Comparison of ENCODE assay signal across 19 mouse cellular contexts in the genomic region with DNA sequence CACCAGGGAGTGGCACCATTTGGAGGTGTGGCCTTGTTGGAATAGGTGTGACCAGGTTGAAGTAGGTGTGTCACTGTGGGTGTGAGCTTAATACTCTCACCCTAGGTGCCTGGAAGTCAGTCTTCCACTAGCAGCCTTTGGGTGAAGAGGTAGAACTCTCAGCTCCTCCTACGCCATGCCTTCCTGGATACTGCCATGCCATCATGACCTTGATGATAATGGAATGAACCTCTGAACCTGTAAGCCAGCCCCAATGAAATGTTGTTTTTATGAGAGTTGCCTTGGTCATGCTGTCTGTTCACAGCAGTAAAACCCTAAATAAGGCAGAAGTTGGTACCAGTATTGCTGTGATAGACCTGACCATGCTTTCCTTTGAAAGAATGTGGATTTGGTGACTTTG. TPM values are rescaled to one million over a fixed set of nuclear protein-coding genes. Genes with fewer than 3 reads are reported as not detected.
"Had no signal": no experiment of that assay in that cellular context is flagged by ENCODE, and none has a peak within 500 bp of the region (broad histone marks: within the 10 kb centered on the region; RNA-seq: fewer than 3 reads in every experiment).

No protein-coding gene starts in this region.

RNA-seq across cellular contexts. Expression of a gene that starts 2.8 kb away (rescaled TPM):
- polyA plus RNA-seq: cortical plate, adult 2 months; embryonic facial prominence, embryonic 10.5 days; embryonic facial prominence, embryonic 11.5 days; embryonic facial prominence, embryonic 12.5 days; embryonic facial prominence, embryonic 14.5 days; embryonic facial prominence, embryonic 15.5 days; erythroblast, embryonic 14.5 days; forebrain, embryonic 10.5 days; forebrain, embryonic 11.5 days; forebrain, embryonic 12.5 days; forebrain, embryonic 13.5 days; forebrain, embryonic 14.5 days; forebrain, embryonic 15.5 days; forebrain, embryonic 16.5 days; forebrain, postnatal 0 days; frontal cortex, adult 2 months; gonadal fat pad, adult 2 months; heart, adult 2 months; heart, embryonic 10.5 days had no signal

RNA-seq across cellular contexts. Expression of a gene that starts 26.3 kb away (rescaled TPM):
- polyA plus RNA-seq: cortical plate, adult 2 months; embryonic facial prominence, embryonic 10.5 days; embryonic facial prominence, embryonic 11.5 days; embryonic facial prominence, embryonic 12.5 days; embryonic facial prominence, embryonic 14.5 days; embryonic facial prominence, embryonic 15.5 days; erythroblast, embryonic 14.5 days; forebrain, embryonic 10.5 days; forebrain, embryonic 11.5 days; forebrain, embryonic 12.5 days; forebrain, embryonic 13.5 days; forebrain, embryonic 14.5 days; forebrain, embryonic 15.5 days; forebrain, embryonic 16.5 days; forebrain, postnatal 0 days; frontal cortex, adult 2 months; gonadal fat pad, adult 2 months; heart, adult 2 months; heart, embryonic 10.5 days had no signal

RNA-seq across cellular contexts. Expression of a gene that starts 37.7 kb away (rescaled TPM):
- polyA plus RNA-seq: cortical plate, adult 2 months; embryonic facial prominence, embryonic 10.5 days; embryonic facial prominence, embryonic 11.5 days; embryonic facial prominence, embryonic 12.5 days; embryonic facial prominence, embryonic 14.5 days; embryonic facial prominence, embryonic 15.5 days; erythroblast, embryonic 14.5 days; forebrain, embryonic 10.5 days; forebrain, embryonic 11.5 days; forebrain, embryonic 12.5 days; forebrain, embryonic 13.5 days; forebrain, embryonic 14.5 days; forebrain, embryonic 15.5 days; forebrain, embryonic 16.5 days; forebrain, postnatal 0 days; frontal cortex, adult 2 months; gonadal fat pad, adult 2 months; heart, adult 2 months; heart, embryonic 10.5 days had no signal
